Mouse (Mus musculus) frontal cortex, adult 2 months (tissue): ENCODE data around the gene Mff. TPM values are rescaled to one million over a fixed set of nuclear protein-coding genes. Genes with fewer than 3 reads are reported as not detected.

Experiments used
- DNase-seq, 2 experiments: peaks; one replicate each; pipeline ENCODE4 v3.0.0; 2022; ENCODE audit warnings: low spot score in 1 of 2; ENCODE audit errors: extremely low spot score in 1 of 2
- polyA plus RNA-seq: library from polyadenylated mRNA; depleted of rRNA; stranded (reverse); fragments of >200 nt; gene quantifications from 2 replicates; pipeline ENCODE4 v1.2.3, GENCODE M21; 2012

Mff gene
- polyA plus RNA-seq, 1 experiment, result 333 TPM

DNA sequence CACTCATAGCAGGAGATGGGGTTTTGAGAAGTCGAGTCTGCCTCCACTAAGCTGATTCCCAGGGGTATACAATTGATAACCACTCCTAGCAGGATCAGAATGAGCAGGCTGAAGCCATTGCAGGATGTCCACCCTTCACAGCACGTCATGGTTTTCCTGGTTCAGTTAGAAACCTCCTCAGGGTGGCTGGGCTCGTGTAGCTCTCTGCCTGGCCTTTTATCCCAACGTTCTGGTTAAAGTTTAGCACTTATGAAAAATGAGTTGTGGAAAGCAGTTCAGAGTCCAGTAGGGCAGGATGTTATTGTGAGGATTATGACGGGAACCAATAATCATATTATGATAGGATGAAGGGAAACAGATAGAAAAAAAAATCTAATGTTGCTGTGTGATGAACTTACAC is 43.6 kb downstream of the Mff start, which contains the start of gene Tm4sf20:
Tm4sf20 (minus strand) TSS at position 193 of the 400 bp plus-strand sequence.
- no peak for DNase-seq

DNA sequence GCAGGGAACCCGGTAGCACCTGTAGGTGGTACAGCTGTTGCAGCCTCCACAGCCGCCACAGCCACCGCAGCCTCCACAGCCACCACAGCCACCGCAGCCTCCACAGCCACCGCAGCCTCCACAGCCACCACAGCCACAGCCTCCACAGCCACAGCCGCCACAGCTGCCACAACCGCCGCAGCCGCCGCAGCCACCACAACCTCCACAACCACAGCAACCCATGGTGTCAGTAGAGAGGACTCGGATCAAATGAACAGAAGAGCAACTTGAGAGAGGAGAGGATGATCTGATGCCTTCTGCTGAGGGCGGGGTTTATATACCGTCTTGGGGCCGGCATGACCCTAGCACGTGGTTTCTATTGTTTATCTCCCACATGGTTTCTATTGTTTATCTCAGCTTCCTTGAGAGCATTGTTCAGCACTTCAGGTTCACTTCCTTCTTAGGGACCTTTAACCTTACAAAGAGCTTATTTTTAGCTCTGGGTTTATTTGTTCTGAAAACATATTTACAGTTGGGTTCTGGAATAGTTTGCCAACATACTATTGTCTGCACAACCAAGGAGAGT is 46.4 kb downstream of the Mff start, which contains the start of gene Gm47791:
Gm47791 (minus strand) TSS at position 222 of the 565 bp plus-strand sequence.
- no peak for DNase-seq

DNA sequence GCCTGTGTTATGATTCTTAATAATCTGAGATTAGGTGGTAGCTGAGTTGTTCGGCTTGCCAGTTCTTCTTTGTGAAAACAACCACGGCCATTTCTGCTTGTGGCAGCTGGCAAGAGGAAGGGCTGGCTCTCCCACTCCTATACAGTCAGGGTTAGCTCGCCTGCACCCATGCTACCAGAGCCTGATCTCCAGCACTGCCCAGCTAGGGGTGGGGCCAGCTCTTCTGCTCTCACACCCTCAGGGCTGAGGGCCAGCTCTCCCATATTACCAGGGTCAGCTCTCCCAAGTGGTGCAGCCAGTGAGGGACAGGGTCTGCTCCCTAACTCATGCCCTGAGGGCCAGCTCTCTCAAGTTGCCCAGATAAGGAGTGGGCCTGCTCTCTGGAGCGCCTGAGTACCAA is 47.7 kb downstream of the Mff start:
- DNase-seq, result no peak

DNA sequence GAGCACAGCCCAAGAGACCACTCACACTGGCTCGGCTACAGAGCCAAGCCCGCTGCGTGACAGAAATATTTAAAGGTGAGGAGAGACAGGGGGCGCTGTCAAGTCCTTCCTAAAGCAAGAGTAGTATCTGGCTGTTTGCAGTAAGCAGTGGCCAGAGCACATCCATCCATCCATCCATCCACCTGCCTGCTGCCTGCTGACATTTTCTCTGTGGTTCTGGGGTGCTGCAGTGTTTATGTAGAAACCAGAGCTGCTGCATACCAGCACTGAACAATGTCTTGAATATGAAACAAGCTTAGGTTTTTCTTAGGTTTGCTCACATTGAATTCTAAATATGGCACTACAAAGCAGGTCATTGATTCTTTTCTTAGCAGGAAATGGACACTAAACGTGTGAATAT is 48.5 kb downstream of the Mff start:
- peak in 1 of 2 experiments; percentile 19 for DNase-seq

DNA sequence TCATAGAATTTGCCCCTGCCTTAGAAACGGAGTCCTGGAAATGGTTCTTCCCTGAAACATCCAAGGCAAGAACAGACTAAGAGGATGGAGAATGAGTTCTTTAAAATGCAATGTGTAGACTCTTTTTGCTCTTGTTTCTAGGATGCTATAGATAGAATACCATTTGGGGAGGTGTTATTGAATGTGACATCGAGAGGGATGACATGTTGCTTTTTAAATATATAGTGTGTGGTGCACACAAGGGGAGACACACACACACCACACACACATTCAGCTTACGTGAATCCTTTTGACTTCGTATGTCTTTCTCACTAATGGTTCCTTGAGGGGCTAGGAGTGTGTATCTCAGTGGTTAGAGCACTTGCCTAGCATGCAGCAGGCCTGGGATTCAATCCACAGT is 50.6 kb downstream of the Mff start:
- DNase-seq, result no peak

DNA sequence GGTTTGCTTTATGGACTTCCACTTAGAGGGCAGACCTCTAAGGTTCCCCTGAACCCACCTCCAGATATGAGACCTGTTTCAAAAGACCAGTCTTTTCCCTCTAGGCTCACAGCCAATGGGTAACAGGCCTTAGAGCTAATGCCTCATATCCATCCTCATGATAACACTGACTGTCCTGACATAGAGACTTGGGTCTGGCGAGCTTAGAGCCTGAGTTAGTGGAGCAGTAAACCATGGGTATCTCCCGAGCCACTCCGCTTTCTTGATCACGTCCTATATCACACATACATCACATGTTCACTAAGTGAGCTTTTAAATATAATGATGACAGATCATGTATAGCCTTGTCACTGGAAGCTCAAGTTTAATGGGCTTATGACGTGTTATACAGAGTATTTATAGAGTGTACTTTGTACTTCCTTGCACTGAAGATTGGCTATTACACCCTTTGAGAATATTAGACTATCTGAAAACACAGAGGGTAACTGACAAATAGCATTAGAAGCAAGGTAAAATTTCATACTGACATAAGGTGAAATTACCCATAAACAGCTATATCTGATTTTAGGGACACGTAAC is 54.8 kb downstream of the Mff start:
- no peak for DNase-seq

DNA sequence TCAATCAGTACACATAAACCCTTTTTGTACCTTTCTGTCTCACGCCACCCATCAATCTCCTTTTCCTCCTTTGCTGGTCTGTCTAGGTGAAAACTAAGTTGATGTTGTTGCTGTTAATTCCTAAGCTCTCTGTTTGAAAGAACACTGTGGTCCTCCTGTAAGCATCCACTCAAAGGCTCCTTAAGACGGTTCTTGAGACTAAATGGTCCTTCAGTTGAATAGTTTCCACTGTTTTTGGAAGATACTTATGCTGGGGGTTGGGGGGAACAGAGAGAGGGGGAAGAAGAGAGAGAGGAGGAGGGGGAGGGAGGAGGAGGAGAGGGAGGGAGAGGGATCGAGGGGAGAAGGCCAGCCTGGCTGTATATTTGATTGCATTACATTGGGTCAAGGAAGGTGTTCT is 58.9 kb downstream of the Mff start:
- DNase-seq, result no peak

DNA sequence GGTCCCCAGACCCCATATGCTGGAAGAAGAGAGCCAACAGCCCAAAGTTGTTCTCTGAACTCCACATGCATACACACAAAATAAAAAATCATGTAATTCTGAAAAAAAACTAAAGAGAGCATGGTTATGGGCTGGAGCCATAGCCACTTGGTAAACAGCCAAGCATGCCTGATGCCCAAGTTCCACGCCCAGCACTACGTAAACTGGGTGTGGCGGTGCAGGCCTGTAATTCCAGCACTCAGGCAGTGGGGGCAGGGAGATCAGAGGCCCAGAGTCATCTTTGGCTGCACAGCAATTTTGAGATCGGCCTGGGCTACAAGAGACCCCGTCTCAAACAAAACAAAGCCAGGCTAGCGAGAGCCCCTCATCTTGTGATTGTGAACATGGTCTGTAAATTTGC is 60.9 kb downstream of the Mff start:
- no peak for DNase-seq

DNA sequence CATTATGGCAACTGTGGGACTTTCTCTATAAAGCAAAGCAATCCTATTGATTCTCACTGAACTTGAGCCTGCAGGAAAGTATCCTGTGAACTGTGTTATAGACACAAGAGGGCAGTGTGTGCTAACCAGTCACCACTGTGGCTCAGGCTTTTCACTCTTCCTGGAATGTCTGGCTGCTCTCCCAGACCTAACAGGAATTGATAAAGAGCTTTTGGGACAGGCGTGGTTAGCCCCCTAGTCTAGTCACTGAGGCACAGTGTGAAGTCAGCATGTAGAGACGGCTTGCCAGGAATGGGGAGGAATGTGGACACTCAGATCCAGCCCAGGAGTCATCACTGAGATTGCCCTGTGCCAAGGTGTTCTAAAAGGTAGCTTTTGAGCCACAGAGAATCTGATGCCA is 62.7 kb downstream of the Mff start:
- DNase-seq, result peak; percentile 25 to 82

DNA sequence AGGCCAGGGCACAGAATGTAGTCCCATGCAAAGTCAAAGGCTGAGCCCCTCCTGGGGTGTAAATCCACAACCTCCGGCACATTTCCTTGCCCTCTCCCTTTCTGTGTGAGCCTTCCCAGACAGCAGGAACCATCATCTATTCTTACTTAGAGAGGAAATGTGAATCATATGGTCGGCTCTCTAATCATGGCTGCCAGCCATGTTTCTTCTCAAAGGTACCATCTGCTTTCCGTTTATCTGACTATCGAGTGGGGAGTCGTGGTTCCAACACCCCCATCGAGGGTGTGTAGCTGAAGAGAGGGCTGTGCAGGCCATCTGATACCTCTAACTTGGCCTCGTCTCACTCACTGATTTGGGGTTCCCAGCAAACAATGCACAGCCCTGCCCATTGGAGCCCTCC is 63.4 kb downstream of the Mff start:
- peak in 1 of 2 experiments; percentile 22 for DNase-seq

DNA sequence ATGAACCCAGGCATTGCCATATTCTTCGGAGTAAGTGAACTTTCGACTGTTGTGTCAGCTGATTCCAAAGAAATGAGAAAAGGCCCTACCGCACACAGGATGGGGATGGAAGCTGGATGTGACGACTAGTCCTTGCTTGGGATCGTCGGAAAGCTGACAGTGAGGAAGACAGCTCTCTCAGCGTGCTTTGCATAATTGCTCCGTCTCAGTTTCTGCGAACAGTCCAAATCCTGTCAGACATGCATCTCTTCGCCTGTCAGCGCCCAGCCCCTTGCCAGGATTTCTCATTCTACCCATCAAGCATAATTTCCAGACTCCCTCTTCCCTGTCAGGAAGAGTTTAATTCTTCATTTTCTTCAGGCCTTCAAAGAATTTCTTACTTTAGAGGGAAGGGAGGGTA is 66.4 kb downstream of the Mff start:
- no peak for DNase-seq

DNA sequence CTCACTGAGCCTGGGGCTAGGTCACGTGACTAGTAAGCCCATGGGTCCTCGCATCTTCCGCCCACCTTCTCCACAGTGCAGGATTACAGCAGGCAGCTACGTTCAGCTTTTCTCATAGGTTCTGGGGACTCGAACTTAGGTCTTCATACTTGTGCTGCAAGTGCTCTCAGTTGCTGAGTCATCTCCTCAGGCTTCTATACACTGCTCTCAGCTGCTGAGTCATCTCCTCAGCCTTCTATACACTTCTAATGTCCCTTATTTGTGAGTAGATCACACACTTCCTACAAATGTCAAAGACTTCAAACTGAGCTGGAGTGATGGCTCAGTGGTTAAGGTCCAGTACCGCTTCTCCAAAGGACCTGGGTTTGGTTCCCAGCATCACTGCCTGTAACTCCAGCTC is 67.5 kb downstream of the Mff start:
- no peak for DNase-seq

DNA sequence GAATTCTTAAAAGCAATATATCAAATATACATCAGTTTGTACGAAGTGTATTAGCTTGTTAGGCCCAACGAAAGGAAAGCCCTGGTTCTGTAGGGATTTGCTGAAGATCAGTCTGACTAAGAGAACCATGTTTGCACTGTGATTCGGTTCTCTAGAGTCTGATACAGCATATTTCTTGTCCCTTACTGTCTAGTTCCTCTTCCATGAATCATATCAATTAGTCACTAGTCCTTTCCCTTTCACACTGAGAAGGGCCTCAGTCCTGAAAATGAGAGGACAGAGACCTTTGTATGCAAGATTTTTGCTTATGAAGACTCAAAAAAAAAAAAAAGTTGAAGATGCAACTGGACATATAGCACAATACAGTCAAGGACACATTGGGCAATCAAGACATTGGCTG is 68.4 kb downstream of the Mff start:
- DNase-seq, result no peak

DNA sequence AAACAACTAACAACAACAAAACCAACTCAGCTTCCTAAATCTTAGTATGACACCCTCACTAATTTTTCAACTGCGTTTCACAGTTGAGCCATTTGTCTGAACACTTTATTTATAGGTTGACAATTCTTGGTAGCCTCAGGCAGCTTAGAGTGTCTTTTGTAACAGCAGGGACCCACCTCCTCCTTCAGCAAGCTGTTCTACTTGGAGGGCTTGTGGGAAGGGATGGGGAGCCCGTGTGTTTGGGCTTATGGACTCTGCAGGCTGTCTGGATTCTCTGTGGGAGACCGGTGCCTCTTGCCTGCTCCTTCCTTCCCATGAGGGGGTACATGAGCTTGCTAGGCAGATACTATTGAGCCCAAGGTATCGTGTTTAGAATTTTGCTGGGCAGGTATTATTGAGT is 69.3 kb downstream of the Mff start:
- DNase-seq, result peak; percentile 45 to 59

DNA sequence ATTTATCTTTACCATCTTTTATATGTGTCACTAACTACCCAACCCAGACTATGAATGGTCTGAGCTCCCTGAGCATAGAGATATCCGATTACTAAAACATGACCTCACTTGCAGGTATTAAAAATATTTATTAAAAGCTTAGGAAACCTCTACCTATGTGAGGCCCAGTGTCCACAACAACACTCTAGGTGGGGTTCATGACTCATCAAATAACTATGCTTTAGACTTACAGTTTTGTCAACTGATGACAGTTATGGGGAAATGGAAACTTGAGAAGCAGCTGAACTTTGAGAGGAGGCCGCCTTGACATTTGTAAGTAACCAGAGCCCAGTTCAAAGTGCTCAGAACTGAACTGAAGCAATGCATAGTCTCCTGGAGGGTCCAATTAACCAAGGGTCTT is 70.5 kb downstream of the Mff start:
- DNase-seq, result no peak

DNA sequence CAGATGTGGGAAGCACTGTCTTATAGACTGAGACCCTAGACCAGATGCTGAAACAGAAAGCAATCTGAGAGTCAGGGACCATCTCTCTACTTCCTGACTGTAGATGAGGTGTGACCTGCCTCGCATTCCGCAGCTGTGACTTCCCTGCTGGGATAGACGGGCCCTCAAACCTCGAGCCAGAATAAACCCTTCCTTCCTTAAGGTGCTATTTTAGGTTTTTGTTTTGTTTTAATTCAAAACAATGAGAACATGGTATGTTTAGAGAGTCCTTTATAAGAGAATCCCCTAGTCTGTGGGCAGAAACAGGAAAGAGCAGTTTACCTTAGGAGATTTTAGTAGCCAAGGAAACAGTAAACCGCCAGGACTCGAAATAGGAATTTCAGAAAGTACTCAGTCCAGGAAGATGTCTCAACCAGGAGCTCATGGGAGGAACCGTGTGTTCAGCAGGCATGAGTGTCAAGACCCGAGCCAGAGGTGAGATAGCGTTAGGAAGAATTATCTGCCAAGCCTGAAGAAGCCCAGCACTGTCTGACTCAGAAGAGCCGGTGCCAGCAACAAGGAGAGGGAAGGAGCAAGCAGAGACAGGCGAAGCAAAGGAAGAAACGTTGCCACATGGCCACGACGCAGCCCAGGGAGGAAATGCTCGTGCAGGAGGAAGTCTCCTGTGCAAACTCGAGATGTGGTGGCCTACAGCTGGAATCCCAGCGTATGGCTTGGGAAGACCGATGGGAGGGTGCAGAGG is 71.2 kb downstream of the Mff start:
- no peak for DNase-seq

DNA sequence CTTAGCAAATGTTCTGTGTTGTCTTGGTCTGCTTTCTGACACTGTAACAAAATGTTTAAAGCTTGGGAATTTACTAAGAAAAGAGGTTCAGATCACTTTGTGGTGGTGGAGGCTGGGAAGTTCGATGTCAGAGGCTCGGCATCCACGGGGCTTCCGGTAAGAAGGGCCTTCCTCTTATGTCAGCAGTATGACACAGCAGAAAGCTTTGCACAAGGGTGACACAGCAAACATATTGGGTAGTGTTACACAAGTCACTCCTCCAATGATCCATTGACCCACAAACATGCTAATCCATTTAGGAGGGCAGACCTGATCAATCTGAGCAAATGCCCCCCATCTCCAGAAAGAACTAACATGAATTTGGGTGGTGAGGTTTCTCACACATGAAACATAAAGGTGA is 72.4 kb downstream of the Mff start:
- no peak for DNase-seq

DNA sequence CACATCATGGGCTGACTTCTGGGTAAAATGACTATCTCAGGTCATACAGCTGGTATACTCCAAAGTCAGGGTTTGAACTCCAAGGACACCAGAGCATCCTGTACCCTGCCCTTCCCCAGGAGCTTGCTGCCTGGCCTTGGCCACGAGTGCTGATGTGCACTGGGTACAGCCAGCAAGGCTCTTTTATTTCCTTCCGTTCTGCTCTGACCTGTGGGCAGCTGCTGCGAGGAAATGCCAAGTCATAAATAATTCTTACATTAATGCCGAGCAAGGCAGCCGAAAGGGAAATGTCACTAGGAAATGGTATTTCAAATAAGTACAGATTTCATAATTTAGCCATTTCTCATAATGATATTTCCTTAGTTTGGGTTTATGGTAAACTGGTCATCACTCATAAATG is 73.6 kb downstream of the Mff start:
- DNase-seq, result no peak

DNA sequence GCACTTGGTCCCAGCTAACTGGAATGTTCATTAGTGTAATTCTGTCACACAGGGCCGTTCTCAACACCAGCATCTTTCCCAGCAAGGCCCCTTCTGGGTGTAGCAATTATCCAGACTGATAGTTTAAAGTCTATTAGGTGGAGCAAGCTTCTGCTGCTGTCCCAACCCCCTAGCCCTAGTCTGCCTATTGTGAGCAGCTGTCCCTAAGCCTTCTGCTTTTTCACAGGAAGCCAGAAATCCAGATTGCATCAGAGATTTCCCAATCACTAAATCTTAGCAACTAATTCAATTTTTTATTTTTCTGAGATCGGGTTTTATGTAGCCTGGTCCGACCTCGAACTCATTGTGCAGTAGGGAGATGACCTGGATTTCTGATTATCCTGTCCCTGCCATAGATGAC is 74.2 kb downstream of the Mff start:
- DNase-seq, result no peak

DNA sequence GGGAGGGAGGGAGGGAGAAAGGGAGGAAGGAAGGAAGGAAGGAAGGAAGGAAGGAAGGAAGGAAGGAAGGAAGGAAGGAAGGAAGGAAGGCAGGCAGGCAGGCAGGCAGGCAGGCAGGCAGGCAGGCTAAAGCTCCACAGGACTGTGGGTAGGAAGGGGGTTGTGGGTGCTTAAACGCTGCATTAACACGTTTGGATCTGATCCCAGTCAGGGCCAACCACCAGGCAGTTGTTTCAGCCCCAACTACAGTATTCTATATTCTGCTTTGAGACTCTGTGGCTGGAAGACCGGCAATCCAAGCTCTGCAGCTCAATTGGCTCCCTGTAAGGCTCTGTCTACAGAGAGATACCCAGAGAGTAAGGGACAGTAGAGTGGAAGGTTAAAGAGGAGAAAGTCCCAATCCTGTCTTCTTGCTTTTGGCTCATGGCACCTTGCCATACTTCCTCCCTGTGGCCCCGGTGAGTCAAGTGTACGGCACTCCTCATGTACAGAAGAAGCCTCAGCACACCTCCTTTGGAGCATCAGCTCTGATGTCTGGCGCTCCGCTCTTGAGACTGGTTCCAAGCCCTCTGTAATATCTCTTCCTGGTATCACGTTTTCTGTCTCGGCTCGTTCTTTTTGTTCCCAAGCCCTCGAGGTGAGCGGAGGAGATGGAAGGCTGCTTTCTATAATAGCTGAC is 76.6 kb downstream of the Mff start:
- no peak for DNase-seq
